ENCODE assay signal across 15 mouse cellular contexts in the genomic region with DNA sequence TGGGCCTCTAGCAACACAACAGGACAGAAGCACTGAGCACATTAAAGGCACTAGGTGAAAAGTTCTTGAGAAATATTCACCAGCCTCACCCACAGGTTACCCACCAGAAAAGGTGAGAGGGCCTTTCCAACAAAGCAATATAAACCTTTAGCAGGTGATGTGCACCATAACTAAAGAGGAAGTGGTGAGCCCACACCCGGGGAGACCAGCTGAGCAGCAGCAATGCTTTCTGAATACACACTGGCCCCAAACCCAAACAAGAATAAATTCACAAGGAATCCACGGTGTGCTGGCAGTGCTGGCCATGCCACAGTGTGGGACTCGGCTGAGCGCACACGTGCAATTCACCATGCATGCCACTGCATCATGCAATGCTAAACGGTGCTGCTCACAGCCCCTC.
DNase-seq lines count a peak whose midpoint lies in the region; ATAC-seq and TF ChIP-seq lines count a peak whose summit lies in the region.
"Had no signal": no experiment of that assay in that cellular context is flagged by ENCODE, and none has a peak within 500 bp of the region (broad histone marks: within the 10 kb centered on the region; RNA-seq: fewer than 3 reads in every experiment).

No protein-coding gene starts in this region.

- intact Hi-C loops in left cerebral cortex, postnatal 14 days (cut with DNase I), result no loop called here

- no peaks in the 10 kb centered on the region for H3K79me2 ChIP-seq in CH12.LX (replicated peaks; ENCODE audit: control insufficient read depth, extremely low read depth, insufficient read depth, poor library complexity, severe bottlenecking)

- no peak for TF ChIP-seq POLR2A in CH12.LX (IDR thresholded peaks at IDR 0.05; ENCODE audit: low read depth, low read length)

- peaks cover 6% of the 10 kb centered on the region for H3K36me3 ChIP-seq in liver, embryonic 15.5 days (replicated peaks)
- peaks cover 15% of the 10 kb centered on the region for H3K36me3 ChIP-seq in liver, embryonic 12.5 days
- H3K36me3 ChIP-seq in CH12.LX (replicated peaks in 1 of 2; ENCODE audit: control insufficient read depth in 1 of 2, insufficient read depth in 1 of 2, low read length in 1 of 2), result peaks cover 3 to 41% of the 10 kb centered on the region in 2 experiments
- no peaks in the 10 kb centered on the region for H3K36me3 ChIP-seq in liver, embryonic 16.5 days (ENCODE audit: control insufficient read depth, insufficient read depth)
- peaks cover 18% of the 10 kb centered on the region for H3K36me3 ChIP-seq in hindbrain, embryonic 10.5 days
- H3K36me3 ChIP-seq: embryonic facial prominence, embryonic 15.5 days had no signal

- H3K9me3 ChIP-seq in liver, embryonic 15.5 days (replicated peaks), result no peaks in the 10 kb centered on the region
- no peaks in the 10 kb centered on the region for H3K9me3 ChIP-seq in liver, embryonic 12.5 days (replicated peaks)
- H3K9me3 ChIP-seq in CH12.LX (replicated peaks; ENCODE audit: low read length), result no peaks in the 10 kb centered on the region
- no peaks in the 10 kb centered on the region for H3K9me3 ChIP-seq in liver, embryonic 16.5 days (replicated peaks; ENCODE audit: control insufficient read depth, low read length)
- no peaks in the 10 kb centered on the region for H3K9me3 ChIP-seq in hindbrain, embryonic 10.5 days
- H3K9me3 ChIP-seq: embryonic facial prominence, embryonic 15.5 days; forebrain, embryonic 13.5 days; limb, embryonic 15.5 days had no signal

- H3K4me3 ChIP-seq in liver, embryonic 15.5 days (replicated peaks), result no peak overlapping the region
- H3K4me3 ChIP-seq in liver, embryonic 12.5 days, result no peak overlapping the region
- peak overlapping the region in 1 of 3 experiments; percentile 33 for H3K4me3 ChIP-seq in CH12.LX (replicated peaks in 1 of 3; ENCODE audit: low read depth in 2 of 3, low read length in 2 of 3, poor library complexity in 1 of 3)
- H3K4me3 ChIP-seq in liver, embryonic 16.5 days (ENCODE audit: low read depth, low read length), result no peak overlapping the region
- no peak overlapping the region for H3K4me3 ChIP-seq in hindbrain, embryonic 10.5 days
- H3K4me3 ChIP-seq: embryonic facial prominence, embryonic 15.5 days; forebrain, embryonic 13.5 days; limb, embryonic 15.5 days had no signal

- 49% methylated on average over 6 of the region's 6 CpGs for WGBS in liver, embryonic 15.5 days (ENCODE audit: insufficient replicate concordance)
- WGBS in liver, embryonic 12.5 days (ENCODE audit: insufficient replicate concordance), result 65% methylated on average over 6 of the region's 6 CpGs
- WGBS in liver, embryonic 16.5 days (ENCODE audit: insufficient replicate concordance), result 53% methylated on average over 6 of the region's 6 CpGs
- 85% methylated on average over 6 of the region's 6 CpGs for WGBS in hindbrain, embryonic 10.5 days

- no peak for DNase-seq in CH12.LX (ENCODE audit: extremely low read depth)
- peak; percentile 55 for DNase-seq in thymus, postnatal 14 days
- no peak for DNase-seq in hindbrain, embryonic 10.5 days (ENCODE audit: low spot score)
- no peak for DNase-seq in left cerebral cortex, postnatal 14 days (ENCODE audit: low spot score in 2 of 2)
- DNase-seq in layer of hippocampus, adult 9-11 months, result no peak
- DNase-seq: cerebellum, adult 11 months; heart, adult 18-20 months; kidney, postnatal 10 days had no signal

- no peak for TF ChIP-seq CTCF in CH12.LX (conservative IDR thresholded peaks at IDR 0.05 in 1 of 2, IDR thresholded peaks at IDR 0.05 in 1 of 2; ENCODE audit: low read depth in 2 of 2, low read length in 2 of 2)

- H3K4me2 ChIP-seq in liver, embryonic 15.5 days, result no peak overlapping the region
- H3K4me2 ChIP-seq in liver, embryonic 12.5 days, result no peak overlapping the region
- no peak overlapping the region for H3K4me2 ChIP-seq in CH12.LX (ENCODE audit: insufficient read depth, low read depth, poor library complexity, severe bottlenecking)
- H3K4me2 ChIP-seq in liver, embryonic 16.5 days (ENCODE audit: low read depth, low read length), result no peak overlapping the region
- H3K4me2 ChIP-seq: embryonic facial prominence, embryonic 15.5 days; forebrain, embryonic 13.5 days; limb, embryonic 15.5 days had no signal

- H3K27me3 ChIP-seq in liver, embryonic 15.5 days, result no peaks in the 10 kb centered on the region
- no peaks in the 10 kb centered on the region for H3K27me3 ChIP-seq in liver, embryonic 12.5 days (replicated peaks)
- H3K27me3 ChIP-seq in CH12.LX (replicated peaks), result no peaks in the 10 kb centered on the region
- H3K27me3 ChIP-seq in liver, embryonic 16.5 days (ENCODE audit: control insufficient read depth, insufficient read depth, low read depth, low read length), result no peaks in the 10 kb centered on the region
- no peaks in the 10 kb centered on the region for H3K27me3 ChIP-seq in hindbrain, embryonic 10.5 days (ENCODE audit: insufficient read depth, poor library complexity, severe bottlenecking)
- H3K27me3 ChIP-seq: embryonic facial prominence, embryonic 15.5 days; forebrain, embryonic 13.5 days; limb, embryonic 15.5 days had no signal

- peak overlapping the region; percentile 45; the same call in 1 of the 2 replicates for H3K27ac ChIP-seq in liver, embryonic 15.5 days (replicated peaks)
- H3K27ac ChIP-seq in liver, embryonic 12.5 days, result no peak overlapping the region
- no peak overlapping the region for H3K27ac ChIP-seq in CH12.LX (ENCODE audit: insufficient read depth, low read depth)
- 0 out of 2 replicates have a peak overlapping the region, but pooled peaks have one; percentile 16 for H3K27ac ChIP-seq in liver, embryonic 16.5 days (ENCODE audit: low read length)
- no peak overlapping the region for H3K27ac ChIP-seq in hindbrain, embryonic 10.5 days
- H3K27ac ChIP-seq: embryonic facial prominence, embryonic 15.5 days; forebrain, embryonic 13.5 days; limb, embryonic 15.5 days; macrophage had no signal

- TF ChIP-seq EP300 in CH12.LX (IDR thresholded peaks at IDR 0.05; ENCODE audit: low read length), result no peak

- in situ Hi-C loops in CH12.LX (cut with MboI; ENCODE audit: low pct_ligation_motif_present, low pct_unique_long_range_greater_than_20kb, low sequenced_read_pairs), result no loop called here

- no peak for ATAC-seq in liver, embryonic 15.5 days (ENCODE audit: insufficient read depth)
- ATAC-seq in liver, embryonic 12.5 days, result no peak
- ATAC-seq in liver, embryonic 16.5 days (ENCODE audit: low read depth), result no peak
- ATAC-seq: forebrain, embryonic 13.5 days had no signal

- no peak overlapping the region for H3K9ac ChIP-seq in liver, embryonic 15.5 days
- H3K9ac ChIP-seq in liver, embryonic 12.5 days, result no peak overlapping the region
- no peak overlapping the region for H3K9ac ChIP-seq in CH12.LX (ENCODE audit: insufficient read depth, low read depth)
- H3K9ac ChIP-seq in liver, embryonic 16.5 days (ENCODE audit: low read depth, low read length), result no peak overlapping the region
- H3K9ac ChIP-seq: embryonic facial prominence, embryonic 15.5 days; forebrain, embryonic 13.5 days; limb, embryonic 15.5 days had no signal

- TF ChIP-seq RAD21 in CH12.LX (IDR thresholded peaks at IDR 0.05; ENCODE audit: low read depth, low read length), result no peak

- H3K4me1 ChIP-seq in liver, embryonic 15.5 days (replicated peaks), result peaks cover 40% of the 10 kb centered on the region
- H3K4me1 ChIP-seq in liver, embryonic 12.5 days, result peaks cover 26% of the 10 kb centered on the region
- H3K4me1 ChIP-seq in CH12.LX (ENCODE audit: control insufficient read depth in 1 of 2, insufficient read depth in 2 of 2), result peaks cover 3 to 16% of the 10 kb centered on the region in 2 experiments
- H3K4me1 ChIP-seq in liver, embryonic 16.5 days (ENCODE audit: control insufficient read depth, low read depth, low read length), result peaks cover 17% of the 10 kb centered on the region
- 0 out of 2 replicates have a peak, but pooled peaks cover 6% of the 10 kb centered on the region for H3K4me1 ChIP-seq in hindbrain, embryonic 10.5 days (replicated peaks)
- H3K4me1 ChIP-seq: embryonic facial prominence, embryonic 15.5 days; forebrain, embryonic 13.5 days had no signal

- dilution Hi-C loops in CH12.LX (cut with MboI; ENCODE audit: extremely low pct_ligation_motif_present, extremely low pct_unique_long_range_greater_than_20kb, low sequenced_read_pairs), result no loop called here

TF ChIP-seq in CH12.LX, 34 proteins besides CTCF, POLR2A, EP300 and RAD21:
- TF ChIP-seq BHLHE40 (IDR thresholded peaks at IDR 0.05; ENCODE audit: low read depth, low read length) (0 out of 2 replicates have a peak, but pooled peaks have one; percentile 15), GABPA (IDR thresholded peaks at IDR 0.05; ENCODE audit: insufficient replicate concordance, low read depth, low read length) (no peak), ELF1 (IDR thresholded peaks at IDR 0.05; ENCODE audit: low read depth, low read length) (no peak), KAT2A (IDR thresholded peaks at IDR 0.05; ENCODE audit: insufficient replicate concordance, low read length) (no peak)

Comparison
In these comparisons a context has a peak if more than half of its experiments do, and no peak if none do; other contexts are left out.
1. H3K27ac ChIP-seq: peak in liver, embryonic 15.5 days (single experiment) and liver, embryonic 16.5 days (single experiment); none in liver, embryonic 12.5 days (single experiment), CH12.LX (single experiment) and hindbrain, embryonic 10.5 days (single experiment).